Mouse (Mus musculus) ZHBTc4 (cell line): Measurements from ENCODE around the gene Olfr1016.

ENCODE experiments used
- DNase-seq: peaks from one replicate; pipeline ENCODE4 v3.0.0-alpha.2; 2011; ENCODE audit warnings: low read depth, low spot score

Olfr1016 gene

DNA sequence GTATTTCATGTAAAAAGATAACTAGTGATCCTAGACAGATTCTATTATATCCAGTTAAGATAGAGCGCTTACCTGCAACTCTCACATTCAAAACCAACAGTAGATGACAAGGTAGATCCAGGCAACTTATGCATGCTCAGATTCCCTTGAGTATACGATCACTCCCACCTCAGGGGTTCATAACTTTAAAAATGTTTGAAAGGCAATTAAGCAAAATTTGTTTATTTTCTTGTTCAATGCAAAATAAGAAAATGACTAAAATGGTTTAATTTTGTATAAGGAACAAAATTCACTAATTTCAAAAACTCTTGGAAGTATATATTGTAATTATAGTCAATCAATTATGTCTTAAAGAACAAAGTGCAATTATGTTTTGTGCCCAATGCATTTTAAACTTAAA, at the start of gene Olfr1016:
Gene Olfr1016 (minus strand): TSS at position 101 of the 400 bp plus-strand sequence.
- DNase-seq = no peak

DNA sequence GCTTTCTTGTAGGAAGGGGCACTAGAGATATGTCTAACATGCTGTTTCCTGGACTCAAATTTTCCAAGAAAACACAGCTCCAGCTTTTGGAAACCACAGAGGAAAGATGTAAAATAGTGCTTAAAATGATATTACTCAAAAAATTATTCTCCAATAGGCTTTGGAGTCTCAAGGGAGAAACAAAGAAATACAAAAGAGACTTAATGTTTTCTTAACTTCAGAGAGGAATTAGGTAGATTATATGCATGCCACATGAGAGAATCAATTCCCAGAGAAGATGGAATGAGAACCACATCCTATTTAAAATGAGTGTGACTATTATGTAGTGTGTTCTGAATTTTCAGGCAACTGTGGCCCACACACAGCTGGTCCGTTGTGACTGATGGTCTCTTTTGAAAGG, 44.4 kb upstream of the Olfr1016 start, which contains the start of gene Olfr1020:
Gene Olfr1020 (plus strand): TSS at position 301 of the 400 bp plus-strand sequence.
- DNase-seq = no peak

DNA sequence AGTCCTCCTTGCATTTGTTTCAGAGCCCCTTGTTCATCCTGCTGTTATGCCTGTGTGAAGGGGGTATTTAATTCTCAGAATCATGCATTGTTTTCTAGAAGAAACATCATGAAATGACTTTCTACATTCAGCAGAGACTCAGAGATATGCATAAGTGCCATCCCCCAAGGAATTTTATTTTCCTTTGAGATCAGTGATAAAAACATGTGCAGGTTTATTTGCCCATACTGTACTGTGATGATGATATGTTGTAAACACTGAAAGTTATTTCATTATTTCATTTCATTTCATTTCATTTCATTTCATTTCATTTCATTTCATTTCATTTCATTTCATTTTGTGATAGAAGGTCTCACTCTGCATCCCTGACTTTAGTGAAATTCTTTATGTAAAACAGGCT, 43.0 kb upstream of the Olfr1016 start, which contains the start of gene Olfr1019:
Gene Olfr1019 (minus strand): TSS at position 101 of the 400 bp plus-strand sequence.
- no peak for DNase-seq

DNA sequence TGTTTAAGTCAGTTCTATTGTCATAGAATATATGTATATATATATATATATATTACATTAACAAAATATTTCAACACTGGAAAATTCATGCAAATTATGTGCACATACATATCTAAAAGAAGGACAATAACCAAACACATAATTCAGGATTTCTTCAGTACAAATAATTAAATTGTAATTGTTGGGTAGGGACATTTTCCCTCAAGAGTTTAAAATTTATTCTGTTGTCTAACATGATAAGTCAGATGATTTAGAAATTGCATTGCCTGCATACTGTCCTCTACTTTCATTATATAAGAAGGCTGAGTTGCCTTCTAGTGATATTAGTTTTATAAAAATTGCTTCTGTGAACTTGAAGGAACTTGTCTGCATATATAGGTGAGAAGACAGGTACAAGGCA, 15.8 kb upstream of the Olfr1016 start, which contains the start of gene Olfr1018:
Gene Olfr1018 (plus strand): TSS at position 301 of the 400 bp plus-strand sequence.
- DNase-seq = no peak

DNA sequence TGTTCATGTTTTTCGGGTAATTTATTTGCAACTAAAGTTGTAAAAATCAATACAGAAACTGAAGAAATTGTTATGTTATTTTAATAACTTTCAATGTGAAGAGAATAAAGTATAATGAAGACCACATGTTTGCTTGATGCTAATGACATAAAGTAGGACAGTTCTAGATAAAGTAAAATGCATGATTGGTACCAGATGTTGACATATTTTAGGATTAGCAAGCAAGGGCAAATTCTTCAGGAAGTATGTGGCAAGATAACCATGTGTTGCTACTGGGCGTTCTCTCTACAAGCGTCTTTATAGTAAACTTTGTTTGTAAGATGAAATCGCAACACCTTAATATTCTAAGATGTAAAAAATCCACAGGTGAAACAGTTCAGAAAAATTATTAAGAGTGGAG, 2.2 kb upstream of the Olfr1016 start:
- no peak for DNase-seq

DNA sequence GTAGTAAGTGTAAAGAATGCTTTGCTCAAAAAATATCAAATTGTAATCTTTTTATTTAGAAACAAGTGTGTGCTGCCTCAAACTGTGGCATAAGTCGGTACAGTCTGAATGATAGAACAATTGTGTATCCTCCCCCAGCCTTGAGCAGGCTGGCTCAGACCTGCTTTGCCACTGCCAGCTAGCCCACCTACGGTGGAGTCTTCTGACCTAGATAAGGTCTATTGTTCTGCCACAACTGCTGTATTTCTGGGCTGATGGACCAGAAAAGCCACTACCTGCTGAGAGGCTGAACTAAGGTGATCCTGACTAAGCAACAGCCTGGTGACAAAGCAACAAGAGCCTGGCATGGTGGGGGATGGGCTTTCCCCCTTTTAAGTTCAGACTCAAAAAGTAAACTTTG, 10.0 kb downstream of the Olfr1016 start:
- DNase-seq = peak; percentile 5

DNA sequence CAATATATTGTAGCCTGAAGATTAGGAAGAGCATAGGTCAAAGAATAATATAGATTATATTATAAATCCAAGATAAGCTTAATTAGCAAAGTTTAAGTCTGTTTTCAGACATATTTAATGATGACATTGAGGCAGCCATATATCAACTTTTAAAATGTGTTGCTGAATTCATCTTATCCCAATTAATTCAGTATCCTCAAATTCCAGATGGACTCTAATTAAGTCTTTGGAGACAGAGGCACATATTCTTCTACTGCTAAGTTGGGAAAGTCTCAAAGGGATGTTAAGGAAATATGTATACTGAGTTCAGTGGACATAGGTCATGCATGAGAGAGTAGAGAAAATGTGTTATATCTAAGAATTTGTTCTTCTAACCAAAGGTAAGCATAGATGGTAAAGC, 20.6 kb downstream of the Olfr1016 start, which contains the start of gene Olfr1015:
Gene Olfr1015 (plus strand): TSS at position 301 of the 400 bp plus-strand sequence.
- no peak for DNase-seq

DNA sequence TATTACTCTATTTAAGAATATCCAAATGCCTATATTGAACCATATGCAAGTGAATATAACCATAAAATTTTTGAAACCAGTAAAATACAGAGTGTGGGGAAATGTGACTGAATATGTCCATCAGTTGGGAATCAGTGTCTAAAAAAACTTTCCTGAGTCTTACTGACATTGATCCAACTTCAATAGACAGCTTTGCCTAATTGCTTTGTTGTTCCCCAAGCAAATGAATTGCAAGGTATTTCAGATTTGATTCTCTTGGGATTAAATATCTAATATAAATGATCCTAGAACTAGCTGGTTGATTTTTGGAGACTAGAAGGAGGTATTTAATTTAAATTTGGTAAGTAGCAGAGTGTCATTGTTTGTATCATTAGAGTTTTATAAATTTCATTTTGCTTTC, 29.9 kb downstream of the Olfr1016 start, which contains the start of gene Olfr1014:
Gene Olfr1014 (plus strand): TSS at position 301 of the 400 bp plus-strand sequence.
- DNase-seq = no peak

DNA sequence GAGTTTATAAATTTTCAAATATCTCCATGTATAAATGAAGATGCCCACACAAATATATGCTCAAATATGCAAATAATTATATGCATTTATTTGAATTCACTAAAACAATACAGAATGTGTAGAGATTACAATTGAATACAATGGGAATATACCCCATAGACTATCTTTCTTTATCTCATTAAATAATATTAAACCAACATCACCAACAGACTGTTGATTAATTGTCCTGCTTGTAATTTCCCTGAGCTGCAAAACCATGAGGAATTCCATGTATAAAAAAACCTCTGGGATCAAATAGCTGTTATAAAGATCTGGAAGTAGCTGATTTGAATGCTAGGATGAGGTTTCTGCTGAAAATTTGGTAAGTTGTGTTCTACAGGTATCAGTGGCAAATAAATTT, 35.5 kb downstream of the Olfr1016 start, which contains the start of gene Olfr1013:
Gene Olfr1013 (plus strand): TSS at position 301 of the 400 bp plus-strand sequence.
- DNase-seq = no peak

DNA sequence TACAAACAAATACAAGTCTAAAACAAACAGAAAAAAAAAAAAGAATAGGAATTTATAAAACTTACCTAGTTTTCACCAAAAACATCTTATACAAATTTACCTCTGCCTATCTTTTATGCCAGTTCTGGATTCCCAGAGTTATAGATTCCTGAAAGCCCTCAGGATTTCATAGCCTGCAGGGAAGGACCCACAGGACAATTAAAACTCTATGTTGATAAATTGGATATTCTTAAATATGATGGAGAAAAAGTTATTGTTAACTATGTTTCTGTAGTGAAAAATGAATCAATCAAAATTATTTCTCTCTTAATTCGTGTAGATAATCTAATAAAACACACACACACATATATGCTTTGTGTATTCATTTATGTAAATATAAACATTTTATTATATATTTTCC, 39.7 kb downstream of the Olfr1016 start, which contains the start of gene Olfr1012:
Gene Olfr1012 (minus strand): TSS at position 101 of the 400 bp plus-strand sequence.
- no peak for DNase-seq

DNA sequence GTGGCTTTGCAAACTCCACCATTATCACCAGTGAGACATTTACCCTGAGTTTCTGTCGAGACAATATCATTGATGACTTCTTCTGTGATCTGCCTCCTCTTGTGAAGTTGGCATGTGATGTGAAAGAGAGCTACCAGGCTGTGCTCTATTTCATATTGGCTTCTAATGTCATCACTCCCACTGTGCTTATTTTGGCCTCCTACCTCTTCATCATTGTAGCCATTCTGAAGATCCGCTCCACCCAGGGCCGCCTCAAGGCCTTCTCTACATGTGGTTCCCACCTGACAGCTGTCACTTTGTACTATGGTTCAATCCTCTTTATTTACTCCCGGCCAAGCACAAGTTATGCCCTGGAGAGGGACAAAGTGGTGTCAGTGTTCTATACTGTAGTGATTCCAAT, 48.5 kb downstream of the Olfr1016 start:
- no peak for DNase-seq
